Mouse (Mus musculus) MN1 (cell line): Measurements from ENCODE around the gene Becn1.

Experiments used
- DNase-seq: peaks from one replicate; pipeline ENCODE4 v3.0.0-alpha.2; 2016; ENCODE audit warnings: low spot score

The Becn1 gene

GRCm38 (mm10) chr11:101269577-101270116 is 32.4 kb downstream of the Becn1 start:
- DNase-seq = peak; percentile 44

- no peak for DNase-seq
Measured at GRCm38 (mm10) chr11:101265906-101266305, 36.2 kb downstream of the Becn1 start.

- DNase-seq = no peak
Measured at GRCm38 (mm10) chr11:101264954-101265471, 37.1 kb downstream of the Becn1 start.

GRCm38 (mm10) chr11:101263989-101264280 is 38.2 kb downstream of the Becn1 start:
- DNase-seq = no peak

- DNase-seq = no peak
Measured at GRCm38 (mm10) chr11:101263138-101263988, 38.7 kb downstream of the Becn1 start.

GRCm38 (mm10) chr11:101262272-101262967 is 39.7 kb downstream of the Becn1 start:
- DNase-seq = no peak

GRCm38 (mm10) chr11:101260826-101261380 is 41.2 kb downstream of the Becn1 start:
- DNase-seq = peak; percentile 36

GRCm38 (mm10) chr11:101259948-101260825 is 41.9 kb downstream of the Becn1 start, which contains the start of gene Wnk4:
Wnk4 (plus strand) TSS chr11:101260567.
- DNase-seq = peak; percentile 66

- peak; percentile 89 for DNase-seq
Measured at GRCm38 (mm10) chr11:101259261-101259712, 42.8 kb downstream of the Becn1 start.

GRCm38 (mm10) chr11:101255826-101256775 is 46.0 kb downstream of the Becn1 start:
- no peak for DNase-seq

- peak; percentile 88 for DNase-seq
Measured at GRCm38 (mm10) chr11:101253613-101254389, 48.3 kb downstream of the Becn1 start, which contains the start of gene Vps25. Vps25 (plus strand) TSS chr11:101253707.

- peak; percentile 44 for DNase-seq
Measured at GRCm38 (mm10) chr11:101252941-101253340, 49.1 kb downstream of the Becn1 start.

- no peak for DNase-seq
Measured at GRCm38 (mm10) chr11:101251031-101251430, 51.1 kb downstream of the Becn1 start.

GRCm38 (mm10) chr11:101248258-101248994 is 53.7 kb downstream of the Becn1 start:
- peak; percentile 75 for DNase-seq

GRCm38 (mm10) chr11:101247521-101248030 is 54.5 kb downstream of the Becn1 start:
- DNase-seq = no peak

- DNase-seq = no peak
Measured at GRCm38 (mm10) chr11:101246702-101247012, 55.4 kb downstream of the Becn1 start.

- DNase-seq = peak; percentile 59
Measured at GRCm38 (mm10) chr11:101245855-101246701, 56.0 kb downstream of the Becn1 start, which contains the start of gene Ramp2. Ramp2 (plus strand) TSS chr11:101246028.
